Mouse (Mus musculus): ENCODE measurements around the gene Slc36a3. TPM values are rescaled to one million over a fixed set of nuclear protein-coding genes. Genes with fewer than 3 reads are reported as not detected.

The Slc36a3 gene
- polyA plus RNA-seq, 1 experiment: 0.18 TPM

DNA sequence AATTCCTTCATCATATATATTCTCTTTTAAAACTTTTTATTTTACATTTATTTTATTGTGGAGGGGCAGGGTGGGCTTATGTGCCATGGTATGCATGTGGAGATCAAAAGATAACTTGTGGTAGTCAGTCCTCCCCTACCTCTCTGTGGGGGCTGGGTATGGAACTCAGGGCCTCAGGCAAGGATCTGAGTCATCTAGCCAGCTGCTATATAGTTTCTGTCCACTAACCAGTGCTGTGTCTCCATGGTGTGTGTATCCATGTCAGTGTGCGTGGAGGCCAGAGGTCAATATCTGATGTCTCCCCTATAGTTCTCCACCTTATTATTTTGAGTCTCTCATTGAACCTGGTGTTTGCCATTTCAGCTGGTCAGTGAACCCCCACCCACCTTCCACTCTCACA, 17.1 kb downstream of the Slc36a3 start:
- Histone ChIP-seq H3K4me1 (ENCODE audit: control insufficient read depth, insufficient read depth, insufficient read length, low read length) (no peaks in the 10 kb centered on the region), H3K27ac (ENCODE audit: insufficient read depth, low read depth, low read length) (no peak overlapping the region), H3K4me3 (ENCODE audit: low read depth, low read length) (no peak overlapping the region), H3K27me3 (ENCODE audit: control insufficient read depth, insufficient read depth, low read length) (no peaks in the 10 kb centered on the region), H3K36me3 (ENCODE audit: control insufficient read depth, insufficient read depth, low read length) (no peaks in the 10 kb centered on the region)
- WGBS: 90% methylated on average over 1 of the region's 1 CpGs
- TF ChIP-seq CTCF (IDR thresholded peaks at IDR 0.05; ENCODE audit: extremely low read depth, insufficient read length, insufficient replicate concordance, low read depth, low read length) (no peak), POLR2A (IDR thresholded peaks at IDR 0.05; ENCODE audit: low read depth, low read length) (no peak)

GRCm38 (mm10) chr11:55133204-55133603, 18.3 kb downstream of the Slc36a3 start:
- H3K4me3 ChIP-seq (ENCODE audit: low read depth, low read length): no peak overlapping the region
- TF ChIP-seq CTCF (IDR thresholded peaks at IDR 0.05; ENCODE audit: extremely low read depth, insufficient read length, insufficient replicate concordance, low read depth, low read length): no peak
- no peak for TF ChIP-seq POLR2A (IDR thresholded peaks at IDR 0.05; ENCODE audit: low read depth, low read length)
- H3K27ac ChIP-seq (ENCODE audit: insufficient read depth, low read depth, low read length): no peak overlapping the region
- H3K27me3 ChIP-seq (ENCODE audit: control insufficient read depth, insufficient read depth, low read length): no peaks in the 10 kb centered on the region
- 98% methylated on average over 1 of the region's 1 CpGs for WGBS
- H3K36me3 ChIP-seq (ENCODE audit: control insufficient read depth, insufficient read depth, low read length): no peaks in the 10 kb centered on the region
- no peaks in the 10 kb centered on the region for H3K4me1 ChIP-seq (ENCODE audit: control insufficient read depth, insufficient read depth, insufficient read length, low read length)

GRCm38 (mm10) chr11:55131946-55132345, 19.6 kb downstream of the Slc36a3 start:
- Histone ChIP-seq H3K4me1 (ENCODE audit: control insufficient read depth, insufficient read depth, insufficient read length, low read length) (no peaks in the 10 kb centered on the region), H3K27ac (ENCODE audit: insufficient read depth, low read depth, low read length) (no peak overlapping the region), H3K4me3 (ENCODE audit: low read depth, low read length) (no peak overlapping the region), H3K27me3 (ENCODE audit: control insufficient read depth, insufficient read depth, low read length) (no peaks in the 10 kb centered on the region), H3K36me3 (ENCODE audit: control insufficient read depth, insufficient read depth, low read length) (no peaks in the 10 kb centered on the region)
- 63% methylated on average over 1 of the region's 1 CpGs for WGBS
- TF ChIP-seq CTCF (IDR thresholded peaks at IDR 0.05; ENCODE audit: extremely low read depth, insufficient read length, insufficient replicate concordance, low read depth, low read length): no peak
- no peak for TF ChIP-seq POLR2A (IDR thresholded peaks at IDR 0.05; ENCODE audit: low read depth, low read length)

- H3K4me1 ChIP-seq (ENCODE audit: control insufficient read depth, insufficient read depth, insufficient read length, low read length): no peaks in the 10 kb centered on the region
- no peak overlapping the region for H3K4me3 ChIP-seq (ENCODE audit: low read depth, low read length)
- TF ChIP-seq CTCF (IDR thresholded peaks at IDR 0.05; ENCODE audit: extremely low read depth, insufficient read length, insufficient replicate concordance, low read depth, low read length) (no peak), POLR2A (IDR thresholded peaks at IDR 0.05; ENCODE audit: low read depth, low read length) (no peak)
- no peak overlapping the region; the same call in 1 of the 2 replicates for H3K27ac ChIP-seq (ENCODE audit: insufficient read depth, low read depth, low read length)
- H3K27me3 ChIP-seq (ENCODE audit: control insufficient read depth, insufficient read depth, low read length): no peaks in the 10 kb centered on the region
- no peaks in the 10 kb centered on the region for H3K36me3 ChIP-seq (ENCODE audit: control insufficient read depth, insufficient read depth, low read length)
- WGBS: 71% methylated on average over 11 of the region's 11 CpGs
These were observed 20.3 kb downstream of the Slc36a3 start for GRCm38 (mm10) chr11:55131077-55131742.

GRCm38 (mm10) chr11:55128411-55128810, 23.1 kb downstream of the Slc36a3 start:
- peaks cover 3% of the 10 kb centered on the region; the same call in 1 of the 2 replicates for H3K4me1 ChIP-seq (ENCODE audit: control insufficient read depth, insufficient read depth, insufficient read length, low read length)
- H3K4me3 ChIP-seq (ENCODE audit: low read depth, low read length): no peak overlapping the region
- WGBS: 61% methylated on average over 3 of the region's 3 CpGs
- H3K27me3 ChIP-seq (ENCODE audit: control insufficient read depth, insufficient read depth, low read length): no peaks in the 10 kb centered on the region
- H3K36me3 ChIP-seq (ENCODE audit: control insufficient read depth, insufficient read depth, low read length): no peaks in the 10 kb centered on the region
- no peak overlapping the region for H3K27ac ChIP-seq (ENCODE audit: insufficient read depth, low read depth, low read length)
- TF ChIP-seq POLR2A (IDR thresholded peaks at IDR 0.05; ENCODE audit: low read depth, low read length): no peak
- no peak for TF ChIP-seq CTCF (IDR thresholded peaks at IDR 0.05; ENCODE audit: extremely low read depth, insufficient read length, insufficient replicate concordance, low read depth, low read length)

- no peaks in the 10 kb centered on the region for H3K36me3 ChIP-seq (ENCODE audit: control insufficient read depth, insufficient read depth, low read length)
- no peaks in the 10 kb centered on the region for H3K27me3 ChIP-seq (ENCODE audit: control insufficient read depth, insufficient read depth, low read length)
- H3K4me3 ChIP-seq (ENCODE audit: low read depth, low read length): no peak overlapping the region
- peaks cover 3% of the 10 kb centered on the region; the same call in 1 of the 2 replicates for H3K4me1 ChIP-seq (ENCODE audit: control insufficient read depth, insufficient read depth, insufficient read length, low read length)
- no peak overlapping the region for H3K27ac ChIP-seq (ENCODE audit: insufficient read depth, low read depth, low read length)
- TF ChIP-seq CTCF (IDR thresholded peaks at IDR 0.05; ENCODE audit: extremely low read depth, insufficient read length, insufficient replicate concordance, low read depth, low read length): no peak
- 29% methylated on average over 6 of the region's 6 CpGs for WGBS
These were observed 23.6 kb downstream of the Slc36a3 start for GRCm38 (mm10) chr11:55127937-55128336.

GRCm38 (mm10) chr11:55126663-55127062, 24.8 kb downstream of the Slc36a3 start:
- no peaks in the 10 kb centered on the region for H3K36me3 ChIP-seq (ENCODE audit: control insufficient read depth, insufficient read depth, low read length)
- 48% methylated on average over 3 of the region's 3 CpGs for WGBS
- TF ChIP-seq CTCF (IDR thresholded peaks at IDR 0.05; ENCODE audit: extremely low read depth, insufficient read length, insufficient replicate concordance, low read depth, low read length) (no peak), POLR2A (IDR thresholded peaks at IDR 0.05; ENCODE audit: low read depth, low read length) (no peak)

More at GRCm38 (mm10) chr11:55126663-55127062, 24.8 kb downstream of the Slc36a3 start:
- no peak overlapping the region for H3K4me3 ChIP-seq (ENCODE audit: low read depth, low read length)
- H3K27me3 ChIP-seq (ENCODE audit: control insufficient read depth, insufficient read depth, low read length): no peaks in the 10 kb centered on the region
- H3K27ac ChIP-seq (ENCODE audit: insufficient read depth, low read depth, low read length): no peak overlapping the region
- H3K4me1 ChIP-seq (ENCODE audit: control insufficient read depth, insufficient read depth, insufficient read length, low read length): peaks cover 3% of the 10 kb centered on the region; the same call in 1 of the 2 replicates

Data from small intestine, adult 2 months (tissue).